Mouse (Mus musculus) E14TG2a.4 (cell line): ENCODE results near the gene Trim25.

Experiments
- CTCF ChIP-seq: conservative IDR thresholded peaks from 2 replicates; pipeline ENCODE4 v1.5.1; 2014; ENCODE audit warnings: low read length
- POU5F1 ChIP-seq: IDR thresholded peaks from 2 replicates; pipeline ENCODE4 v1.6.1; 2014; ENCODE audit warnings: low read length, borderline replicate concordance

DNA sequence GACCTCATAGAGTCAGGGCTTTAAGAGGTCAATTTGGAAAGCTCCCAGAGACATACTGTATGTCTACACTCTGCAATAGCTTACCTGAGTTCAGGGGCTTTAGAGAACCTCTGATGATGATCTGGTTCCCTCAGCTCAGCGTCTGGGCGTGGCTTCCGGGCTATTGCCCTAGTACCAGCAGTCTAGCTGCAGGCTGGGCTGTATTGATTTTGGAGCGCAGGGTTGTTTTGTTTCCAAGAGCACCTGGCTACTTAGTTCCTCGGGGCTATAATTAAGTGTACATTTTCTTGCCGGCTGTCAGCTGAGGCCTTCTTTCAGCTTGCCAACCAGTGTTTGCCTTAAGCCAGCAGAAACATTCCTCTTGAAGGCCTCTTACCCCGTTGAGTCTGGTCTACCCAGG is 10.3 kb downstream of the Trim25 start:
- TF ChIP-seq CTCF: no peak
- TF ChIP-seq POU5F1: no peak
